Mouse (Mus musculus): ENCODE measurements around the gene Olfr998. TPM values are rescaled to one million over a fixed set of nuclear protein-coding genes. Genes with fewer than 3 reads are reported as not detected.
"Not testable (repeated sequence)": the region's sequence is repeated elsewhere in the genome, so short reads cannot be mapped to it uniquely, and the experiment has no call there.

Olfr998 gene
- polyA plus RNA-seq (2014; fragmentation: Nextera tagmentation; extraction: Ambion mirVana): not detected in 2 replicates

DNA sequence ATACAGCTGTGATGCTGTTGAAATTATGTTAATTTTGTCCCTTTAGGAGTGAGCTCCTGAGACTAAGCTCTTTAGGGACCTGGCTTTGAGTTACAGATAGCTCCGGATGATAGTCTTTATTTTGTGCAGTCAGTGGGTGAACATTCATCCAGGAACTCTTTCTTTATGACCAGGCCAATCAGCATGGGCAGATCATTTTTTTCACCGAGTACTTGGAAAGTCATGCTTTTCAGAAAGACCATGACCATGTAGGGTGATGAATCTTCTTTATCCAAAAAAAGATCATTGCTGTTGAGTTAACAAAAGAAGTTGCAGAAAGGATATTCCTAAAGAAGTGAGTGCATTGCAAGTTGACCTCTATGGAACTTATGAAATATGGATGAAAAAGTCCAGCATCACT, at the start of gene Olfr998:
TSS of gene Olfr998 (plus strand) at position 301 of the 400 bp plus-strand sequence.
- H3K9me3 ChIP-seq (ENCODE audit: control insufficient read depth, low read length); H3K36me3 ChIP-seq (ENCODE audit: control insufficient read depth, insufficient read depth, low read length); H3K9ac ChIP-seq (ENCODE audit: low read length); ATAC-seq (ENCODE audit: insufficient number of reproducible peaks, insufficient read depth, low FRiP score, low read depth); H3K4me1 ChIP-seq (ENCODE audit: control insufficient read depth in 2 of 2, insufficient read depth in 2 of 2, low read length in 2 of 2); H3K4me2 ChIP-seq (ENCODE audit: low read length); H3K4me3 ChIP-seq (ENCODE audit: control insufficient read depth in 1 of 2, insufficient read depth in 1 of 2, low read depth in 1 of 2, low read length in 2 of 2); H3K27me3 ChIP-seq (ENCODE audit: control insufficient read depth, insufficient read depth, low read length); H3K27ac ChIP-seq (replicated peaks in 1 of 2; ENCODE audit: control insufficient read depth in 1 of 2, insufficient read depth in 1 of 2, low read depth in 2 of 2, low read length in 2 of 2): not testable (repeated sequence)
- 78% methylated on average over 2 of the region's 2 CpGs for WGBS

DNA sequence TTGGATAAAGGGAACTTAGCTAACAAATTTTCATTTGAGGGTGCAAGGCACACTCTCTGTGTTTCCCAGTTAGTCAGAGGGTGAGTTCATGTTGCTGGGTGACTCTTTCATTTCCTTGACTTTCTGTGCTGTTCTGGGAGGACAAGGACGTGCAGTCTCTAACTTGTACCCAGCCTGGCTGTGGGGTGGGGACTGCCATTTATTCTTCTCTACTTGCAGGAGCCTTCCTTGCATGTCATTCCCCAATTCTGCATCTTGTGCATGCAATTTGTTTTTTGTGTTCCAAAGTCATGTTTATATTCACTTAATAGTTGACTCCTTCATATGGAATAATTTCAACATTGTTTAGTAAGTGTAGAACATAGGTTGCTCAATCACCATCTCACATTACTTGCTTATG, 33.9 kb upstream of the Olfr998 start:
- H3K4me3 ChIP-seq (ENCODE audit: control insufficient read depth in 1 of 2, insufficient read depth in 1 of 2, low read depth in 1 of 2, low read length in 2 of 2): no peak overlapping the region
- no peak for ATAC-seq (ENCODE audit: insufficient number of reproducible peaks, insufficient read depth, low FRiP score, low read depth)
- H3K4me2 ChIP-seq (ENCODE audit: low read length): no peak overlapping the region
- no peaks in the 10 kb centered on the region for H3K9me3 ChIP-seq (ENCODE audit: control insufficient read depth, low read length)
- WGBS: 61% methylated on average over 1 of the region's 1 CpGs
- H3K9ac ChIP-seq (ENCODE audit: low read length): no peak overlapping the region
- no peaks in the 10 kb centered on the region for H3K36me3 ChIP-seq (ENCODE audit: control insufficient read depth, insufficient read depth, low read length)
- no peaks in the 10 kb centered on the region for H3K4me1 ChIP-seq (ENCODE audit: control insufficient read depth in 2 of 2, insufficient read depth in 2 of 2, low read length in 2 of 2)
- H3K27ac ChIP-seq (replicated peaks in 1 of 2; ENCODE audit: control insufficient read depth in 1 of 2, insufficient read depth in 1 of 2, low read depth in 2 of 2, low read length in 2 of 2): no peak overlapping the region
- no peaks in the 10 kb centered on the region for H3K27me3 ChIP-seq (ENCODE audit: control insufficient read depth, insufficient read depth, low read length)

DNA sequence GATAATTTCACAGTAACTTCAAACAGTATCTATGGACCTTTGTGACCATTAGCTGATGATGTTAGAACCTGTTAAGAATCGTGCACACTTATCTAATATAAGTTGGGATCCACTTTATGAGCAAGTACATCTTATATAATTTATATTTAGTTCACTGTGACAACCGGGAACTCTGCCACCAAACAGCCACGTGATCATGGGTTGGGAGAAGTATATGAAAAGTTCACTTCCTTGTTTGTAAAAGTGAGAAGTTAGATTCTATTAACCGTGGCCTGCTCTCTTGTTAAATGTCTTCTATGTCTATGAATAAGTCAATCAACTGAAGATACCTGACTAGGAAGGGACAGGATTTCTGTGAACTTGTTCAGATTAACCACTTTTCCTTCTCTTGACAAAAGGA, 28.5 kb upstream of the Olfr998 start:
- no peaks in the 10 kb centered on the region for H3K36me3 ChIP-seq (ENCODE audit: control insufficient read depth, insufficient read depth, low read length)
- WGBS: 39% methylated on average over 4 of the region's 4 CpGs
- no peak for ATAC-seq (ENCODE audit: insufficient number of reproducible peaks, insufficient read depth, low FRiP score, low read depth)
- no peaks in the 10 kb centered on the region for H3K9me3 ChIP-seq (ENCODE audit: control insufficient read depth, low read length)
- no peaks in the 10 kb centered on the region for H3K4me1 ChIP-seq (ENCODE audit: control insufficient read depth in 2 of 2, insufficient read depth in 2 of 2, low read length in 2 of 2)
- H3K4me2 ChIP-seq (ENCODE audit: low read length): no peak overlapping the region
- H3K9ac ChIP-seq (ENCODE audit: low read length): no peak overlapping the region
- H3K4me3 ChIP-seq (ENCODE audit: control insufficient read depth in 1 of 2, insufficient read depth in 1 of 2, low read depth in 1 of 2, low read length in 2 of 2): no peak overlapping the region
- H3K27me3 ChIP-seq (ENCODE audit: control insufficient read depth, insufficient read depth, low read length): no peaks in the 10 kb centered on the region
- H3K27ac ChIP-seq (replicated peaks in 1 of 2; ENCODE audit: control insufficient read depth in 1 of 2, insufficient read depth in 1 of 2, low read depth in 2 of 2, low read length in 2 of 2): no peak overlapping the region

GRCm38 (mm10) chr2:85561187-85561586, 27.6 kb upstream of the Olfr998 start:
- Histone ChIP-seq H3K9ac (ENCODE audit: low read length) (no peak overlapping the region), H3K36me3 (ENCODE audit: control insufficient read depth, insufficient read depth, low read length) (no peaks in the 10 kb centered on the region), H3K4me3 (ENCODE audit: control insufficient read depth in 1 of 2, insufficient read depth in 1 of 2, low read depth in 1 of 2, low read length in 2 of 2) (no peak overlapping the region), H3K9me3 (ENCODE audit: control insufficient read depth, low read length) (no peaks in the 10 kb centered on the region), H3K4me2 (ENCODE audit: low read length) (no peak overlapping the region), H3K27me3 (ENCODE audit: control insufficient read depth, insufficient read depth, low read length) (no peaks in the 10 kb centered on the region), H3K4me1 (ENCODE audit: control insufficient read depth in 2 of 2, insufficient read depth in 2 of 2, low read length in 2 of 2) (no peaks in the 10 kb centered on the region), H3K27ac (replicated peaks in 1 of 2; ENCODE audit: control insufficient read depth in 1 of 2, insufficient read depth in 1 of 2, low read depth in 2 of 2, low read length in 2 of 2) (no peak overlapping the region)
- 23% methylated on average over 4 of the region's 4 CpGs for WGBS
- ATAC-seq (ENCODE audit: insufficient number of reproducible peaks, insufficient read depth, low FRiP score, low read depth): no peak

DNA sequence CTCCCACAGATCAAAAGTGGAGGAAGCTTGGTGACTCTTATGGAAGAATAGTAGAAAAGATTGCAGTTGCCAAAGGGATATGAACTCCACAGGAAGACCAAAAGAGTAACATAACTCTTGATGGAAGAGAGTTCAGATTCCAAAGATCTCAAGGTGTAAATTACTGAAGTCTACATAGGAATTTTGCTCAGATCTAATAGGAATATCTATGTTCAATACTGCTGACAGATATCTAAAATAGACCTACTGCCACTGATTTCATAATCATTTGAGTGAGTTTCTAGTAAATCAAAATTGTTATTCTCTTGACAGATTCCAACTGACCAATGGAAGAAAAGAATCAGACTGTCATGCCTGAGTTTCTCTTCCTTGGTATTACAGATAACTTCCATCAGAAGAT, 9.8 kb upstream of the Olfr998 start, which contains the start of gene Olfr996:
TSS of gene Olfr996 (plus strand) at position 301 of the 400 bp plus-strand sequence.
- no peaks in the 10 kb centered on the region for H3K36me3 ChIP-seq (ENCODE audit: control insufficient read depth, insufficient read depth, low read length)
- no peaks in the 10 kb centered on the region for H3K9me3 ChIP-seq (ENCODE audit: control insufficient read depth, low read length)
- ATAC-seq (ENCODE audit: insufficient number of reproducible peaks, insufficient read depth, low FRiP score, low read depth): no peak
- H3K4me2 ChIP-seq (ENCODE audit: low read length): no peak within 1 kb of the TSS
- no peak within 1 kb of the TSS for H3K4me3 ChIP-seq (ENCODE audit: control insufficient read depth in 1 of 2, insufficient read depth in 1 of 2, low read depth in 1 of 2, low read length in 2 of 2)
- no peaks in the 10 kb centered on the region for H3K4me1 ChIP-seq (ENCODE audit: control insufficient read depth in 2 of 2, insufficient read depth in 2 of 2, low read length in 2 of 2)
- no peaks in the 10 kb centered on the region for H3K27me3 ChIP-seq (ENCODE audit: control insufficient read depth, insufficient read depth, low read length)
- H3K27ac ChIP-seq (replicated peaks in 1 of 2; ENCODE audit: control insufficient read depth in 1 of 2, insufficient read depth in 1 of 2, low read depth in 2 of 2, low read length in 2 of 2): no peak within 1 kb of the TSS
- no peak within 1 kb of the TSS for H3K9ac ChIP-seq (ENCODE audit: low read length)

DNA sequence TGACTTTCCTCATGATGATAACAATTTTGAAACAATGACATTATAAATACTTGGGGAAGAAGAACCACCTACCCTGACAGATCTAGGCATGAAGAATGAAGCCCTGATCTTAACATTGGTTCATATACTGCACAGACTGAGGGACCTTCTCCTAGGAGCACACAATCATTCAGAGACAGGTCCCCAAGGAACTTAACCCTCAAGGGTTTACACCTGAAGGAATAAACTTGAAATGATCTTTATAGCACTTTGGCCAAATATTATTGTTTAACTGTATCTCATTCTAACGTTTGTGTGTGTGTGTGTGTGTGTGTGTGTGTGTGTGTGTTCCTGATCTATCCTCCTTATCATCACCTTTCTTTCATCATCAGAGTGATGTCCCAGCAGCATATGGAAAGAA, 23.1 kb downstream of the Olfr998 start, which contains the start of gene Olfr1000:
TSS of gene Olfr1000 (minus strand) at position 101 of the 400 bp plus-strand sequence.
- H3K36me3 ChIP-seq (ENCODE audit: control insufficient read depth, insufficient read depth, low read length): no peaks in the 10 kb centered on the region
- no peaks in the 10 kb centered on the region for H3K4me1 ChIP-seq (ENCODE audit: control insufficient read depth in 2 of 2, insufficient read depth in 2 of 2, low read length in 2 of 2)
- no peaks in the 10 kb centered on the region for H3K9me3 ChIP-seq (ENCODE audit: control insufficient read depth, low read length)
- no peak within 1 kb of the TSS for H3K4me2 ChIP-seq (ENCODE audit: low read length)
- no peak within 1 kb of the TSS for H3K4me3 ChIP-seq (ENCODE audit: control insufficient read depth in 1 of 2, insufficient read depth in 1 of 2, low read depth in 1 of 2, low read length in 2 of 2)
- ATAC-seq (ENCODE audit: insufficient number of reproducible peaks, insufficient read depth, low FRiP score, low read depth): no peak
- H3K27ac ChIP-seq (replicated peaks in 1 of 2; ENCODE audit: control insufficient read depth in 1 of 2, insufficient read depth in 1 of 2, low read depth in 2 of 2, low read length in 2 of 2): no peak within 1 kb of the TSS
- no peak within 1 kb of the TSS for H3K9ac ChIP-seq (ENCODE audit: low read length)
- 38% methylated on average over 1 of the region's 1 CpGs for WGBS
- no peaks in the 10 kb centered on the region for H3K27me3 ChIP-seq (ENCODE audit: control insufficient read depth, insufficient read depth, low read length)

Other genes starting within 250 kb of the Olfr998 start
- not detected in 2 replicates for gene Olfr987, start 249.6 kb upstream of the Olfr998 start, polyA plus RNA-seq (2014; fragmentation: Nextera tagmentation; extraction: Ambion mirVana)
- gene Olfr988, start 225.7 kb upstream of the Olfr998 start, polyA plus RNA-seq (2014; fragmentation: Nextera tagmentation; extraction: Ambion mirVana): not detected in 2 replicates
- gene Olfr992, start 179.5 kb upstream of the Olfr998 start, polyA plus RNA-seq (2014; fragmentation: Nextera tagmentation; extraction: Ambion mirVana): not detected in 2 replicates
- gene Olfr993, start 174.1 kb upstream of the Olfr998 start, polyA plus RNA-seq (2014; fragmentation: Nextera tagmentation; extraction: Ambion mirVana): not detected in 2 replicates
- not detected in 2 replicates for gene Olfr994, start 152.5 kb upstream of the Olfr998 start, polyA plus RNA-seq (2014; fragmentation: Nextera tagmentation; extraction: Ambion mirVana)
- not detected in 2 replicates for gene Olfr995, start 145.3 kb upstream of the Olfr998 start, polyA plus RNA-seq (2014; fragmentation: Nextera tagmentation; extraction: Ambion mirVana)
- not detected in 2 replicates for gene 4833423E24Rik, start 69.9 kb upstream of the Olfr998 start, polyA plus RNA-seq (2014; fragmentation: Nextera tagmentation; extraction: Ambion mirVana)
- gene Olfr996, start 9.7 kb upstream of the Olfr998 start, polyA plus RNA-seq (2014; fragmentation: Nextera tagmentation; extraction: Ambion mirVana): not detected in 2 replicates
- gene Olfr1000, start 23.0 kb downstream of the Olfr998 start, polyA plus RNA-seq (2014; fragmentation: Nextera tagmentation; extraction: Ambion mirVana): not detected in 2 replicates
- not detected in 2 replicates for gene Olfr1002, start 61.8 kb downstream of the Olfr998 start, polyA plus RNA-seq (2014; fragmentation: Nextera tagmentation; extraction: Ambion mirVana)
- not detected in 2 replicates for gene Olfr154, start 75.5 kb downstream of the Olfr998 start, polyA plus RNA-seq (2014; fragmentation: Nextera tagmentation; extraction: Ambion mirVana)
- gene Olfr1006, start 89.8 kb downstream of the Olfr998 start, polyA plus RNA-seq (2014; fragmentation: Nextera tagmentation; extraction: Ambion mirVana): not detected in 2 replicates
- gene Olfr1008, start 100.5 kb downstream of the Olfr998 start, polyA plus RNA-seq (2014; fragmentation: Nextera tagmentation; extraction: Ambion mirVana): not detected in 2 replicates
- gene Olfr1009, start 126.5 kb downstream of the Olfr998 start, polyA plus RNA-seq (2014; fragmentation: Nextera tagmentation; extraction: Ambion mirVana): not detected in 2 replicates
- gene Olfr1012, start 173.8 kb downstream of the Olfr998 start, polyA plus RNA-seq (2014; fragmentation: Nextera tagmentation; extraction: Ambion mirVana): not detected in 2 replicates
- not detected in 2 replicates for gene Olfr1013, start 178.2 kb downstream of the Olfr998 start, polyA plus RNA-seq (2014; fragmentation: Nextera tagmentation; extraction: Ambion mirVana)
- gene Olfr1014, start 183.8 kb downstream of the Olfr998 start, polyA plus RNA-seq (2014; fragmentation: Nextera tagmentation; extraction: Ambion mirVana): not detected in 2 replicates
- gene Olfr1015, start 193.1 kb downstream of the Olfr998 start, polyA plus RNA-seq (2014; fragmentation: Nextera tagmentation; extraction: Ambion mirVana): not detected in 2 replicates
- not detected in 2 replicates for gene Olfr1016, start 213.6 kb downstream of the Olfr998 start, polyA plus RNA-seq (2014; fragmentation: Nextera tagmentation; extraction: Ambion mirVana)
- not detected in 2 replicates for gene Olfr1018, start 229.5 kb downstream of the Olfr998 start, polyA plus RNA-seq (2014; fragmentation: Nextera tagmentation; extraction: Ambion mirVana)